Mouse (Mus musculus) brain, embryonic 14.5 days (tissue): ENCODE measurements around the gene Plk3. TPM values are rescaled to one million over a fixed set of nuclear protein-coding genes. Genes with fewer than 3 reads are reported as not detected.
"Not testable (repeated sequence)": the region's sequence is repeated elsewhere in the genome, so short reads cannot be mapped to it uniquely, and the experiment has no call there.

ENCODE experiments used
- DNase-seq: peaks from one replicate; pipeline ENCODE4 v3.0.0-alpha.2; 2011; ENCODE audit warnings: low read depth
- CTCF ChIP-seq: fragments of 200-500 bp; IDR thresholded peaks from 2 replicates; pipeline ENCODE4 v1.5.1; 2012; ENCODE audit warnings: inconsistent platforms, mild to moderate bottlenecking, moderate library complexity, borderline replicate concordance; ENCODE audit not compliant: insufficient read depth, insufficient read length; ENCODE audit errors: extremely low read depth
- POLR2A ChIP-seq: fragments of 200-500 bp; IDR thresholded peaks from 2 replicates; pipeline ENCODE4 v1.6.1; 2012; ENCODE audit warnings: mild to moderate bottlenecking, inconsistent platforms, borderline replicate concordance; ENCODE audit not compliant: poor library complexity, insufficient read depth, insufficient read length, severe bottlenecking; ENCODE audit errors: extremely low read depth
- polyA plus RNA-seq: library from polyadenylated mRNA; depleted of rRNA; stranded (reverse); fragments of >200 nt; gene quantifications from 2 replicates; pipeline ENCODE4 v1.2.3, GENCODE M21; 2012; rRNA removed

The Plk3 gene
- 18.5 and 19.6 TPM in 2 replicates for polyA plus RNA-seq

DNA sequence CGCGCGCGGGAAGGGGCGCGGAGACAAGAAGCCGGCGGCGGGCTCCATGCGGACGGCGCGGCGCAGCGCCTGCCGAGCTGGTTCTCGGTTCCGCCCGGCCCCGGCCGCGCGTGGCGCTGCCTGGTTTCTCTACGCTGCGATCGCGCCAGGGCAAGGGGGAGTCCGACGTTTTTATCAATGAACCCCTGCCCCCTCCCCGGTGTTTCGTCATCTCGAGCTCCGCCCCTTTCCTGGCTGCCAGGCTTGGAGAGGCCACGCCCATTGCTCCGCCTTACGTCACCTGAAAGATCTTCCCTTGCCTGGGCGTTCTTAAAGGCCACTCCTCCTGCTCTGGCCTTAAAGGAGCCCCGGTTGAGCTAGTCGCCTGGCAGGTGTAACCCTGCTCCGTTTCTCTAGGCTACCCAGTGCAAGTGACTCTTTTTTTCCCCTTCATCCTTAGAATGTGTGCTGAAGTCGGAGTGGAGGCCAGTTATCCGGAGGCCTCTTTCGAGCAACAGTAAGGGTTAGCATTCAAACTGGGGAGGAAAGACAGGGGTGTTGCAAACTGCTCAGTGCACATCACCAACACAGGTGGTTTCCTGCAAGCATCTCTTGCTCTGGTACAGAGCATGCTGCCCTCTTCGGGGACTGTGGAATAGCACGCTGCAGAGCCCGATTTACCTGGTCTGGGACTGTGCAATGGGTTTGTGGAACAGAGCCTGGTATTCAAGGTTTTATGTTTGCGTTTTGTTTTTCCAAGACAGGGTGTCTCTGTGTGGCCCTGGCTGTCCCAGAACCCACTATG is at the start of gene Plk3:
TSS of gene Plk3 (minus strand) at position 147 of the 784 bp plus-strand sequence.
- peak; percentile 63 for TF ChIP-seq POLR2A
- peak; percentile 20; the same call in 1 of the 2 replicates for TF ChIP-seq CTCF
- peak; percentile 98 for DNase-seq

- DNase-seq = not testable (repeated sequence)
These were observed 49.0 kb upstream of the Plk3 start for GRCm38 (mm10) chr4:117182759-117183096.

- no peak for TF ChIP-seq CTCF
- TF ChIP-seq POLR2A = peak; percentile 35; the same call in 1 of the 2 replicates
- peak; percentile 97 for DNase-seq
These were observed 48.3 kb upstream of the Plk3 start, which contains the start of gene Kif2c for GRCm38 (mm10) chr4:117181863-117182758. Gene Kif2c, minus strand, starts transcription at chr4:117182639.

DNA sequence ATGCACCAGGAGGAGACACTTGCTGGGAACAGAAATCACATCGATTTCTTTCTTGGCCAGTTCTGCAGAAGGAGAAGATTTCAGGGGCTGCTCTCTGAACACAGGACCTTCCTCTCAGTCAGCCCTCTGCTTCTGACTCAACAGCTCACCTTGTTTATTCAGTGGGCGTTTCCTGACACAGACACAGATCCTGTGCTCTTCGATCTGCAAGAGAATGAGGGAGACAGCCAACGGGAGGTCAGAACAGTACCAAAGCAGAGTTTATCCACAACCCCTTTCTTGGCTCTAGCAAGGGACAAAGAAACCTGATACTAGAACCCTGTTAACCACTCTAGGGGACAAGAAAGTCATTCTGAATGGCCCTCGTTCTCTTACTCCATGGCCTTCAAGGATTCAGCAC is 36.2 kb upstream of the Plk3 start:
- no peak for TF ChIP-seq CTCF
- TF ChIP-seq POLR2A = no peak
- no peak for DNase-seq

- peak; percentile 26 for DNase-seq
- TF ChIP-seq POLR2A (no peak), CTCF (no peak)
These were observed 27.4 kb upstream of the Plk3 start for GRCm38 (mm10) chr4:117161183-117161582.

DNA sequence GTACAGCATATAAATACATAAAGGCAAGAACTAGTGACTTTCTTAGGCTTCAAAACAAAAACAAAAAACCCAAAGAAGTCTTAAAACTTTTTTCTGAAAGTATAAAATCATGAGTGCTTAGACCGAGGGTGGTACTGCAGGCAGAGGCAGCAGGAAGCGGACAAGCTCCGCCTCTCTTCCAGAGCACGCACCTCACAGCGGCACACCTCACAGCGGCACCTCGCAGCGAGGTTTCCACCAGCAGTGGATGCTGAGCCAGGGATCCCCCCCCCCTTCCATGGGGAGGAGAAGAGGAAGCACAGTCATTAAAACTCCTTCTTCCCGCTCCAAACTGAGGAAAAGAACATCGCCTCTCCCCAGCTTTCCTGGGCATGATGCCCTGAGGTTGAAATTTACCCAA is 25.9 kb upstream of the Plk3 start:
- no peak for DNase-seq
- no peak for TF ChIP-seq CTCF
- no peak for TF ChIP-seq POLR2A

DNA sequence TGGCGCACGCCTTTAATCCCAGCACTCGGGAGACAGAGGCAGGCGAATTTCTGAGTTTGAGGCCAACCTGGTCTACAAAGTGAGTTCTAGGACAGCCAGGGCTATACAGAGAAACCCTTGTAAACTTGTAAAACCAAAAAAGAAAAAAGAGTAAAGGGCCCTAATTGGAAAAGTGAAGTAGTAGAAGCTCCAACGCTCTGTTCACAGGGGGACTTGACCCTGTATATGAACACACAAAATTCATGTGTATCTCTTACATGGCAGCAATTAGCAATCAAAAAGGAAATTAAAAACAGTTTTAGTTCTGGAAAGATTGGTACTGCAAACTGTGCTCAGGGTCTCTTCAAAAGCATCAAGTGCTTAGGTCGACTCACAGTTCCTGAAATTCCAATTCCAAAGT is 22.6 kb upstream of the Plk3 start:
- TF ChIP-seq CTCF (no peak), POLR2A (no peak)
- DNase-seq = no peak

- DNase-seq = peak; percentile 97
- TF ChIP-seq POLR2A = peak; percentile 77; the same call in 1 of the 2 replicates
- no peak for TF ChIP-seq CTCF
These were observed 22.1 kb upstream of the Plk3 start, which contains the start of gene Rps8 for GRCm38 (mm10) chr4:117155792-117156355. Gene Rps8, minus strand, starts transcription at chr4:117156243.

DNA sequence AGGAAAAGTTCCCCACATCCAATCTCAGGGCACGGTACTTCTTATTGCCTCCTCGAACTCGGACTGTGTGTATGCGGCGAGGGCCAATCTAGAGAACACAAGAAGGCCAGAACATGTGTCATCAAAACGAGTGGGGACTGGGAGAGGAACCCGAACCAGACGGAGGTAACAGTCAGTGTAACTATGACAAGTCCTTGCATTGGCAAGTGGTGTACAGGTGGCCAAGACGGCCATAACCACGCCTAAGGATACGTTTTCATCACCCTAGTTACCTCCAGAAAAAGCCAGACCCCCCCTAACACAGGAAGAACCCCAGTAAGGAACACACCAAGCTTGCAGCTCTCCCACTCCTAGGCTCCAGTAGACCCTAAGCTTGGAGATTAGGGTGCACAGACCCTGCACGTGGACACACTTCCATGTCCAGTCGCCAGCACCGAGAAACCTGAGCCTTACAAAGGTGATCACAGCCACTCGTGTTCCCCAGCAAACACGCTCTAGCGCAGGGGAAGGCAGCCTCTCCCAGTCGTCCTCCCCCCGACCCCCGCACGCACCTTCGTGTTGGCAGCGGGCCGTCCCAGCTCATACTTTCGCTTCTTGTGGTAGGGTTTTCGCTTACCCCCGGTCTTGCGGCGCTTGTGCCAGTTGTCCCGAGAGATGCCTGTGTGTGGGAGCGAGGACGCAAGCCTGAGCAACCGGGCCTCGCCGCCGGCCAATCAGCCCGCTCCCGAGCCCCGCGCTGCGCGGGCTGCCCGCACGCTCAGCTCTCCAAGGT is 21.4 kb upstream of the Plk3 start:
- DNase-seq = no peak
- no peak for TF ChIP-seq POLR2A
- no peak for TF ChIP-seq CTCF

DNA sequence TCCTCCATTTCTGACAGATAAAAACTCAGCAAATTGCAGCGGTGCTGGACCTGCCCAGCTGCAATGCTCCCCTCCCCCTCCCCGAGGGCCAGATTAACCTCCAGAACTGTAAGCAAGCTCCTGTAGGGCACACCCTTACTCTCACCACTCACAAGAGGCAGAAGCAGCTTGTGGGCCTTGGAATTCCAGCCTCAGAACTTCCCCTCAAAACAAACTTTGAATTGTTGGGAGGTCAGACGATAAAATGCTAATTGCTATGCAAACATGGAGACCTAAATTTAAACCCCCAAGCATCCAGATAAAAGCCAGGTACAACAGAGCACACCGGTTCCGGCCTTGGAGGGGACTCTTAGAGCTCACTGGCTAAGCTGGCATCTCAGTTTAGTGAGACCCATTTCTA is 19.0 kb upstream of the Plk3 start:
- TF ChIP-seq POLR2A = no peak
- DNase-seq = no peak

- DNase-seq = no peak
- TF ChIP-seq CTCF (no peak), POLR2A (no peak)
These were observed 17.7 kb upstream of the Plk3 start for GRCm38 (mm10) chr4:117151416-117151815.

DNA sequence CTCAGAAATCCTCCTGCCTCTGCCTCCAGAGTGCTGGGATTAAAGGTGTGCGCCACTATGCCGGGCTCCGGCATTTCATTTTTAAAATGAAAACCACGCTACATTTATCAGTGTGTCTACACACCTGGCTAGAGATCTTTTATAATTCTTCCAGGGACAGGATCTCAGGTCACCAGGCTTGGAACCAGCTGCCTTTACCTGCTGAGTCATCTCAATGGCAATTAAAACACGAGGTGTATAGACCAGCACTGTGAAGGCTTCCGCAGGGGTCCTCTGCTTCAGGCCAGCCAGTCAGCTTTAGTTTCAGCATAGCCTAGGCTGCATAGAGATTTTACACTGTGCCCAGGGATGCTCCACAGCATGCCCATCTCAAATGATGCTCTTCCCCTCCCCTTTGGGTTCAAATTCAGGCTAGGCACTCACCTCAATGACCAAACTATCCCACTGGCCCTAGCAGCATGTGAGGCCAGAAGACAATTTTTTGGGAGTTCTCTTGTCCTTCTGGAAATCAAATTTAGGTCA is 16.5 kb upstream of the Plk3 start:
- no peak for TF ChIP-seq POLR2A
- TF ChIP-seq CTCF = no peak
- DNase-seq = no peak
